In genomic region chr17:34411117-34411516, GRCm38 (mm10) we compare ENCODE assay signal across 8 mouse cellular contexts. TPM values are rescaled to one million over a fixed set of nuclear protein-coding genes. Genes with fewer than 3 reads are reported as not detected.
DNase-seq lines count a peak whose midpoint lies in the region; ATAC-seq and TF ChIP-seq lines count a peak whose summit lies in the region.
"Had no signal": no experiment of that assay in that cellular context is flagged by ENCODE, and none has a peak within 500 bp of the region (broad histone marks: within the 10 kb centered on the region; RNA-seq: fewer than 3 reads in every experiment).

No protein-coding gene starts in this region.

- in situ Hi-C loops in ES-E14 (cut with MboI; ENCODE audit: low sequenced_read_pairs in 2 of 2, unreplicated experiment in 2 of 2) = no loop called here

- WGBS in embryonic facial prominence, embryonic 10.5 days = 26% methylated on average over 6 of the region's 6 CpGs

- 0 out of 2 replicates have a peak, but pooled peaks cover 12% of the 10 kb centered on the region for H3K27me3 ChIP-seq in embryonic facial prominence, embryonic 10.5 days (replicated peaks; ENCODE audit: low read depth, poor library complexity, severe bottlenecking)

- intact Hi-C loops in heart, postnatal 36 days (cut with DNase I) = loop anchor here (2.0 kb wide), 1 partner anchor 22 kb away; no protein-coding TSS in a partner anchor

- ATAC-seq in megakaryocyte progenitor cell, adult 5-6 weeks (replicated peaks; ENCODE audit: poor library complexity) = peak; percentile 99

- no peak overlapping the region for H3K27ac ChIP-seq in ES-E14 (ENCODE audit: insufficient read depth, low read depth, low read length, poor library complexity, severe bottlenecking)
- no peak overlapping the region for H3K27ac ChIP-seq in embryonic facial prominence, embryonic 10.5 days (replicated peaks)

- no peak overlapping the region for H3K9ac ChIP-seq in ES-E14 (ENCODE audit: insufficient read depth, low read depth, low read length, poor library complexity, severe bottlenecking)

- no peaks in the 10 kb centered on the region for H3K9me3 ChIP-seq in ES-E14 (ENCODE audit: control insufficient read depth, insufficient read depth, low read depth, low read length)
- no peaks in the 10 kb centered on the region for H3K9me3 ChIP-seq in embryonic facial prominence, embryonic 10.5 days

- H3K4me3 ChIP-seq in ES-E14 (ENCODE audit: insufficient read depth in 1 of 2, low read depth in 1 of 2, low read length in 2 of 2, poor library complexity in 1 of 2, severe bottlenecking in 1 of 2) = no peak overlapping the region
- H3K4me3 ChIP-seq in embryonic facial prominence, embryonic 10.5 days = no peak overlapping the region

- no peaks in the 10 kb centered on the region for H3K36me3 ChIP-seq in ES-E14 (ENCODE audit: control insufficient read depth, insufficient read depth, low read length, poor library complexity, severe bottlenecking)
- H3K36me3 ChIP-seq in embryonic facial prominence, embryonic 10.5 days (replicated peaks) = no peaks in the 10 kb centered on the region

- H3K4me1 ChIP-seq in ES-E14 (ENCODE audit: control insufficient read depth in 2 of 2, insufficient read depth in 2 of 2, low read length in 2 of 2, poor library complexity in 1 of 2) = no peaks in the 10 kb centered on the region
- no peaks in the 10 kb centered on the region for H3K4me1 ChIP-seq in embryonic facial prominence, embryonic 10.5 days

- peak; percentile 51 for DNase-seq in ES-E14 (ENCODE audit: low read depth, low spot score)
- DNase-seq in adrenal gland, postnatal 10 days = peak; percentile 82
- DNase-seq in embryonic facial prominence, embryonic 10.5 days (ENCODE audit: low spot score) = peak; percentile 68
- peak; percentile 50 to 56 for DNase-seq in heart, postnatal 36 days
- peak; percentile 69 to 71 for DNase-seq in layer of hippocampus, postnatal 25 days (ENCODE audit: extremely low spot score in 1 of 2, low spot score in 1 of 2)
- peak; percentile 62 for DNase-seq in right cerebral cortex, postnatal 25 days

TF ChIP-seq in ES-E14, 5 proteins besides CTCF, POLR2A, EP300 and RAD21:
- peak; percentile 71; the same call in 1 of the 2 replicates for TF ChIP-seq ZC3H11A (IDR thresholded peaks at IDR 0.05; ENCODE audit: borderline replicate concordance, low read depth, low read length)
- TF ChIP-seq MAFK (IDR thresholded peaks at IDR 0.05; ENCODE audit: insufficient read depth, low read depth, low read length) = no peak
TF ChIP-seq in ES-E14: peak in this region for 1.

RNA-seq across cellular contexts. Expression of gene BC051142, which starts 12.5 kb away (rescaled TPM):
- total RNA-seq in ES-E14 (2012; rRNA removed) = not detected in 2 replicates
- 1 to 10 TPM; 1.5 to 3.6 TPM for total RNA-seq in adrenal gland, postnatal 10 days (2021)
- polyA plus RNA-seq in embryonic facial prominence, embryonic 10.5 days (2016; fragmentation: Nextera tagmentation; extraction: Ambion mirVana) = 0.88 and 1.4 TPM in 2 replicates
- not detected for total RNA-seq in heart, postnatal 36 days (2021)
- total RNA-seq in layer of hippocampus, postnatal 25 days (2021) = 1 to 10 TPM; 3.3 to 4.0 TPM
- 1.7 and 4.5 TPM in 2 replicates for total RNA-seq in megakaryocyte progenitor cell, adult 5-6 weeks (2015)
- total RNA-seq in megakaryocyte progenitor cell, adult 5-6 weeks (2017) = 1.0 and 2.4 TPM in 2 replicates
- polyA plus RNA-seq: heart, embryonic 16.5 days had no signal

RNA-seq across cellular contexts. Expression of gene Btnl1, which starts 34.2 kb away (rescaled TPM):
- not detected in 2 replicates for total RNA-seq in ES-E14 (2012; rRNA removed)
- not detected for total RNA-seq in adrenal gland, postnatal 10 days (2021)
- not detected in 2 replicates for polyA plus RNA-seq in embryonic facial prominence, embryonic 10.5 days (2016; fragmentation: Nextera tagmentation; extraction: Ambion mirVana)
- not detected for total RNA-seq in heart, postnatal 36 days (2021)
- total RNA-seq in layer of hippocampus, postnatal 25 days (2021) = not detected
- not detected in 2 replicates for total RNA-seq in megakaryocyte progenitor cell, adult 5-6 weeks (2015)
- not detected in 2 replicates for total RNA-seq in megakaryocyte progenitor cell, adult 5-6 weeks (2017)

RNA-seq across cellular contexts. Expression of gene Btnl2, which starts 56.5 kb away (rescaled TPM):
- total RNA-seq in ES-E14 (2012; rRNA removed) = not detected in 2 replicates
- under 1 TPM; 0.48 to 0.66 TPM for total RNA-seq in adrenal gland, postnatal 10 days (2021)
- 0.08 TPM in 1 of 2 replicates, not detected in the other for polyA plus RNA-seq in embryonic facial prominence, embryonic 10.5 days (2016; fragmentation: Nextera tagmentation; extraction: Ambion mirVana)
- under 1 TPM; 0.58 to 0.92 TPM for total RNA-seq in heart, postnatal 36 days (2021)
- total RNA-seq in layer of hippocampus, postnatal 25 days (2021) = 1 to 10 TPM in 1 of 2 experiments, under 1 TPM in 1; 0.86 to 1.1 TPM
- not detected in 2 replicates for total RNA-seq in megakaryocyte progenitor cell, adult 5-6 weeks (2015)
- not detected in 2 replicates for total RNA-seq in megakaryocyte progenitor cell, adult 5-6 weeks (2017)
